Mouse (Mus musculus) megakaryocyte, adult 5-6 weeks (primary cell): ENCODE results near the gene Pax8. TPM values are rescaled to one million over a fixed set of nuclear protein-coding genes. Genes with fewer than 3 reads are reported as not detected.

Experiments used
- ATAC-seq: 2 replicates; pipeline ENCODE4 v1.8.0; 2016; ENCODE audit warnings: mild to moderate bottlenecking, inconsistent platforms; ENCODE audit not compliant: poor library complexity, severe bottlenecking
- total RNA-seq, 2 experiments: library from RNA; stranded (forward) in 1 of 2; stranded (reverse) in 1 of 2; fragments of 153-499, 151-499 nt in 1 of 2; fragments of 221-1000, 200-1000 nt in 1 of 2; gene quantifications; 2 replicates each; pipeline versions ENCODE4 v1.2.3 to v1.2.4; 2015 to 2017

Pax8 gene
- total RNA-seq, 2 experiments from 2014 or later, result 0.48 to 2.4 TPM

DNA sequence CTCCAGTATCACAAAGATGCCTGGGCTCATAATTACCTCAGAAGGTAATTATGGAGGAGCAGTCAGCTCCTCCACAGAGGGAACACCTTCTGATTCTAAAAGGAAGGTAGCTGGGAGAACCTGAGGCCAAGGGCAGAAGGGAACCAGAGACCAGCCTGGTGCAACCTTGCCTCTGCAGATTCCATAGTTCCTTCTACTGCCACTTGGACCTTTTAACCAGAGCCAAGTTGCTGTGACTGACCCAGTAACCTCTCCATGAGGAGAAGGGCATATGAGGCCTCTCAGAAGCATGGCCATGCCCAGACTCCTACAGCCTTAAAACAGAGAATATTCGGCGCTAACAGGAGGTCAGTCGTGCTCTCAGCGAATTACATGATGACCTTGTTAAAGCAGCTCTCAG lies 57.8 kb downstream of the Pax8 start:
- ATAC-seq, result no peak

- no peak for ATAC-seq
Measured at GRCm38 (mm10) chr2:24417106-24417505, 58.3 kb downstream of the Pax8 start.

DNA sequence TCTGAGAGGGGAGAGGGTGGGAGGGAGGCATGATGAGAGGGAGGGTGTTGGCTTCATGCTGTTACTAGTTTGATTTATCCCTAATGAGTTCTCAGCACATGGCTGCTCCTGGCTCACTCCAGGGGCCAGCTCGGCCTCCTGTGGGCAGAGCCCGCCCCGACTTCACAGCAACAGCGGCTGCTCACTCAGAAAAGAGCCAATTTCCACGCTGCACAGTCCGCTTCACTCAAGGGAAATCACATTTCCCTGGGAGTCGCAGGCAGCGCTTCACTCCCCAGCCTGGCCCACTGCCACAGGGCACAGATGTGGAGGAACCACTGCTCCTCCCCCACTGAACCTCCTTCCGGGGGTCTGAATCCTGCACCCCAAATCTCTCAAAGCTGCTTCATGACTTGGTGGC lies 58.7 kb downstream of the Pax8 start:
- ATAC-seq, result no peak

DNA sequence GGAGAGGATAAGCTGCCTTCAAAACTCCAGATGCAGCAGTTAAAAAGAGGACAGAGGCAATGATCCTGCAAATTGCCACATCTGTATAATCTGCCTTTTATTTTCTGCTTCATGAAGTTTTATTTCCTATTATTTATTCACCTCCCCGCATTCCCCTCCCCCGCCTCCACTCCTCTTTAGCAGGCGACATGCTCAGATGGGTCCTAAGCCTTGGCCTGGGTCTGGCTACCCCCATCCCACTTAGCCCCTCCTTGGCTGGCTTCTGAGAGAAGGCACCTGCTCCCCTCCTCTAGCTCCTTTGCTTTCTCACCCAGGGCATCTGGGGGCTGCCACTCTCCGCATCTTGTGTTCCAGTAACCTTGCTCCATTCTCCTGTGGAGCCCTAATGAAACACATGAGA lies 61.7 kb downstream of the Pax8 start:
- no peak for ATAC-seq

GRCm38 (mm10) chr2:24413172-24413571 lies 62.2 kb downstream of the Pax8 start:
- no peak for ATAC-seq

DNA sequence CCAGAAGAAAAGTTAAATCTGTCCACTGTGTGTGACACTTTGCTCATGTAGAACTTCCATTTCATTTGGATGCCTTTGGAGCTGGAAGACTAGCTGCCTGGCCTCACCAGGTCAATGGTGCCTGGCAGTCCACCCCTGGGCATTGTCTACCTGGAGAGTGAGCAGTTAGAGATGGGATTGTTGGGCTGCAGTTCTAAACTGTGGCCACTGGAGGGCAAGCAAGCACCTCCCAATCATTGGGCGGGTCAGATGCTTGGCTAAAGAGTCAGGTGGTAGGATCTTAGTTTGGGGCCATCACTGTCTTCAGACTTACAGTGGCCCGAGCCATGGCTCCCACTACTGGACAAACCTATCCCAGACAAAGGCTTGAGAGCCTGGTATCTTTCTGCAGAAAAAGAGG lies 66.2 kb downstream of the Pax8 start:
- ATAC-seq, result peak; percentile 82

DNA sequence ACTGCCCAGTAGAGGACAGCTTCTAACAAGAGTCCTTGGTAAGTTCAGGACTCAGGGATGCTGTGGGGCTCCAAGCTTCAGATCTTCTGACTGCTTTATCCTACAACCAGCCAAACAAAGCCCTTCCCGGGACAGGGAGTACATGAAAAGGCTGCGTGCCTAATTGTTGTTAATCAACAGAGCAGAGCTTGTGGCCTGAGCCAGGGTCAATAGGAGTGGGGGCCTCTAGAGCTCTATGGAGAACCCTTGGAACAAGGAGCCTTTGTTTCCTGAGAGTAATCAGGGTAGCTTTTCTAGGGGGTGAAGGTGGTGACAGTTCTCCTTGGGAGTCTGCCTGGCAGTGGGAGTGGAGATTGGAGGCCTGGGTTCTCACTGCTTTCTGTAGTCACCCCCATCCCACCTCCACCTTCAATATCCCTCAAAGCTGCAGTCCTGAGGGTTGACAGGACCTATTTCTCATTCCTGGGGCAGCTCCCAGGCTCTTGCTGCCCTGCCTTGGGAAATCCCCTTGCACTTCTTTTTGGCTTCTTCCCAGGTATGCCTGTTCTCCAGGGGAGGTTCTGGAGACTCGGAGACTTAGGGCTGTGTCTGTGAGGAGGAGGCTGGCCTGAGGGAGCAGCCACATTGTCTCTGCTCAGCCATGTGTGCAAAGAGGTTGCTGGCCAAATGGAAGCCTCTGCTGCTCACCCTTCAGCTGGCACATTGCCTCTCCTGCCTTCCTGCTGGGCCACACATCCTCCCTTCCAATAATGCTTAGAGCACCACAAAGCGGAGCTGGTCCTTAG lies 67.5 kb downstream of the Pax8 start:
- ATAC-seq, result no peak

DNA sequence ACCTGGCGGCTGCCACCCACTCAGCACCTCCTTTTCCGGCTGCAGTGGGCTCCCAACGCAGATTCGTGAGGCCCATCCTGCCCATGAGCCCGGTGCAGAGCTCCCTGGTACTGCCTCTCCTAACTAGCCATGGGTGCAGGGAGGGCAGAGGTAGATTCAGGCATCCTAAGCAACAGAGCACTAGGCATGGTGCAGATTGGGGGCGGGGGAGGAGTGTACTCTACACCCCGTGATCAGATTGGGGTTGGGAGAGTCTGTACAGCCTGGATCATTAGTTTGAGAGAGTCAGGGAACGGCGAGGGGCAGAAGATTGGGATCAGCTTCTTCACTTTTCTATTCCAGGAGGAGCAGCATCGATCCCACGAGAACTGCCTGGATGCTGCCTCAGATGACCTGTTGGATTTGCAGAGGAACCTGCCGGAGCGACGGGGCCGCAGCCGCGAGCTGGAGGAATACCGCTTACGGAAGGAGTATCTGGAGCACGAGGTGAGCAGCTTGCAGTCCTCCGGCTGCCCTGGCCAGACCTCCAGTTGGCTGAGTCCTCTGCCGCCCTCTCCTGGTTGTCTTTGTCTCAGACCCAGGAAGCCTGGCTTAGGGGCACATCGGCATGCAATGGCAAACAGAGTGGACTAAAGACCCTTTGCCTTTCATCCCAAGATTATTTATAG lies 69.9 kb downstream of the Pax8 start:
- ATAC-seq, result peak; percentile 79

GRCm38 (mm10) chr2:24400711-24401110 lies 74.7 kb downstream of the Pax8 start:
- ATAC-seq, result no peak

- ATAC-seq, result no peak
Measured at GRCm38 (mm10) chr2:24397115-24397514, 78.3 kb downstream of the Pax8 start.

- ATAC-seq, result no peak
Measured at GRCm38 (mm10) chr2:24393251-24393650, 82.1 kb downstream of the Pax8 start.

DNA sequence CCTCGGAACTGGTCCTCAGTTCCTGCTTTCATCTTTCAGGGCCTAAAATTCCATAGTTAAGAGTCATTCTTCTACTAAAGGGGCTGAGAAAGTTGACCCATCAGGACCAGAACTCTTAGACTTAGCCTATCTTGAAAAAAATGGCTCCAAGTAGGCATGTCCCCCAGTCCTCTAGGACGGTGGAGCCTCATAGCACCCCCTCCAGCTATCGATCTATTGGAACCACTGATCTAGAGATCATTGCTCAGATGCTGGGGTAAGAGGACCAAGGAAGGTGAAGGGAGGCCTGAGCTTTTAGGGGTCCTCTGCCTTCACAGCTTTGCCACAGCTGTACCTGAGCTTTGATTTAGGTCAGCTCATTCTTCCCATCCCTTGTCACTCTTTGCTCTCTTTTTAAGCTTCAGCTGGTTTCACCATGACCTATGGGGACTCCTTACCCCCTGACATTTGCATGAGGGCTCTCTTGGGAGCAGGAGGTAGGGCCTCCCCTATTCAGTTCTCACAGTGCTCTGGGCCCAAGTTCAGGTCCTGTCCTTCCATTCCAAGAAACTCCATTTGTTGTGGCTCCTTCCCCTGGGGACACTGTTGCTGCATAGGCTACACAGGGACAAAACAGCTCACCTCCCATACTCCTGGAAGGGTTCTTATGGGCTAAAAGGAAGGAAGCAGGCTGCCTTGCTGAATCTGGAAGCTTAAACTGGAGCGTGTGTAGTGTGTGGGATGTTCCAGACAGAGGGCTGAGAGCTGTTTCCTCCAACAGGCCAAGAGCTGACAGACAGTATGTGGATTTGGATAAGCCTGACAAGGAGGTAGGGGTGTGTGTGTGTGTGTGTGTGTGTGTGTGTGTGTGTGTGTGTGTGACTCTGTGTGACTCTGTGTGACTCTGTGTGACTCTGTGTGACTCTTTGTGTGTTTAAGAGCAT lies 87.8 kb downstream of the Pax8 start:
- ATAC-seq, result no peak

- ATAC-seq, result no peak
Measured at GRCm38 (mm10) chr2:24386964-24387320, 88.5 kb downstream of the Pax8 start.

GRCm38 (mm10) chr2:24386158-24386963 lies 89.0 kb downstream of the Pax8 start:
- ATAC-seq, result peak; percentile 55

- ATAC-seq, result peak; percentile 65
Measured at GRCm38 (mm10) chr2:24385111-24385961, 90.1 kb downstream of the Pax8 start.

DNA sequence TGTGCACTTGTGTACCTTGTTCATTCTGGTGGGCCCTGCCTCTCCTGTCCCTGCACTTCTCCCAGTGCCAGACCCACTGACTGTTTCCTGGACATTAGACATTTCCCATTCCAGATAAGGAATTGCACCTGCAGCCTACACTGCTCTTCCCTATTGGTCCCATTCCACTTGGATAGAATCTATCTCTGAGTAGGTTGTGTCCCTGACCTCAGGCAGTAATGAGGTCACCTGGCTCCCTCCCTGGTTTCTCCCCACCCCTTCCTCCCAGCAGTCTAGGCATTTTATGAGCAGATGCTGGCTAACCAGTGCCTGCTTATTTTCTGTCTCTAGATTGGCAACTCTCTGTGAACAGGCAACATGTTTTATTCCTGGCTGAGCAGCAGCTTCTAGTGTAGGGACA lies 91.0 kb downstream of the Pax8 start:
- ATAC-seq, result no peak

DNA sequence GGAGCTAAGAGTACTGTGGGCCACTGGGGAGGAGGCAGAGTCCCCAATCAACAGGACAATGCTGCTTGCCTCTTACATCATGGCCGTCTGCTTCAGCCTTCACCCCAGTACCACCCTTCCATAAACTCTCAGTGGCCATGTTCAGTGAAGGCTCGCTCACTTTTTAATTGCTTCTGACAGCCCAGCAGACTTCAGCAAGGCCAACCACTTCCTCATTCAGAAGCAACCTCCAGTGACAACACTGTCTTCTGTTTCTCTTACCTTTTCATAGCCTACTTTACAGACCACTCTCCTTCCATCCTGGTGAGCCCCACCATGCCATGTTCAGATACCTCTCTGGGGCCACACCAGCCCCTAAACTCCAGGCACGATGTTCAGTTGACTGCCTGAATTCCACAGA lies 91.8 kb downstream of the Pax8 start:
- peak; percentile 21 for ATAC-seq

DNA sequence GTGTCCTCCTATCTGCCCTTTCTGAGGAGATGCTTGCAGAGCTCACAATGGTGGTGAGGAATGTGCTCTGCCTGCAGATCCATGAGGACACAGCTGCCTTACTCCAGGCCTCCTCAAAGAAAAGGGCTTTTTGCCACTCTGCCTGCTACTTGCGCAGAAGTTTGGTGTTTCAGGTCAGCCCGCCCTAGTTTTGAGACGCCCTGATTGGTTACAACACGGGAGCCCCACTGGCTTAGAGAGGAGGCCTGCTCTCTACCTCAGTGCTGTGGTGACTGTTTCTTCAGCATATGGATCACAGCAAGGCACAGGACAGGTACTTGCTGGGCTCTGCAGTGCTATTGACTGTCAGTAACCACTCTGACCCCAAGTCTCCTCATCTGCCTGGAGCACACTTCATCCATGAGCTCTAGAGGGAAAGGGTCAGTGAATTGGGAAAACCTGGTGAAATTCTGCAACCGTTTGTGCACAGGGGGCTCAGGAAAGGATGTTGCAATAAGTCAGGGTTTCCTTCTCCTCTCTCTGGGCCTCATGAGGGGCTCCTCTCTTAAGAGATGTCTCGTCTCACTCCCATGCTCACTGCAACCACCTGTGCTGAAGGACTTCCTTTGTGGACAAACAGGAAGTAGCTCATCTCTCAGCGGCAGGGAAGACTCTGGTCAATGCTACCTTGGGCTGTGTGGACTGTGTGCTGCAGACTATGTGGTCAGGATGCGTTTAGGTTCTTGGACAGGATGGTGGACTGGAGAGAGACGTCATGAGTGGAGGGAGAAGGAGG lies 92.8 kb downstream of the Pax8 start:
- ATAC-seq, result no peak
